Mouse (Mus musculus): ENCODE measurements at regions not wholly inside any gene's neighbourhood (a gene's known extent, or its start where the extent isn't known, plus 50 kb on each side); places are given as distances from the start of the nearest gene placed in this dataset.

GRCm38 (mm10) chr13:83020829-83021228, 483.0 kb upstream of the Mef2c start:
- DNase-seq (ENCODE audit: extremely low read depth, insufficient read length, low spot score): no peak

DNA sequence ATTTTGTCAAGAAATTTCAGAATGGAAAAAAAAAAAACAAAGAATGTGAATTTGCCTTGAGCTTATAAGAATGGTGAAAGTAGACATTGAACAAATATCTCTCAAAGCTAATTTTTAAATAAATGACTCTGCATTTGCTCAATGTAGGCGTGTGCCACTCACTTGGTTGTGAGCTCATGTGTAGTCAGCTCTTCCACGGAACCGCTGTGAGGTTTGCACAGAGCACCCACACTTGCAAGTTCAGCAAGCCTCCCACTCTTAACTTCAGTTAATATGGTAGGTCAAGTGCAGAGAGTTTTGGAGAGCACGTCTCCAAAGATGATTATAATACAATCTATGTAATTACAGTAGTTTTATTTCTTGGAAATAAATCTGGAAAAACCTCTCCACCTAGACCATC, 479.9 kb upstream of the Mef2c start:
- DNase-seq (ENCODE audit: extremely low read depth, insufficient read length, low spot score): no peak

GRCm38 (mm10) chr13:83035962-83036361, 467.9 kb upstream of the Mef2c start:
- no peak for DNase-seq (ENCODE audit: extremely low read depth, insufficient read length, low spot score)

DNA sequence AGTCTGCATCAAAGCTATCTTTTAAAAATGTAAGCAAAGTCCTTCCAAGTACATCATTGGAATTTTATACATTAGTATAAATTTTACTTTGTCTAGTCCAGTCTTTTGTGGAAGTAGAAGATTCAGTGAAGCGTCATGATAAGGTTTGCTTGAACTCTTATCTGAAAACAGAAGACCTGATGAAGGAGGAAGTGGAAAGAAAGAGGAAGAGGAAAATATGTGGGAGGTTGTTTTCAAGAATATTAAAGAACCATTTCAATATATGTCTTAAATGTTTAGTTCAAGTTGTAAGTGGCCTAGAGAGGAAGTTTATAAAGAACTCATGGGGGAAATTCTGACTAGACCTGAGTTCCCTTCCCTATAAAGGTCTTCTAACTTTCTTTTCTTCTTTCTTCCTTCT, 462.3 kb upstream of the Mef2c start:
- DNase-seq (ENCODE audit: extremely low read depth, insufficient read length, low spot score): no peak

GRCm38 (mm10) chr13:83045516-83045915, 458.3 kb upstream of the Mef2c start:
- no peak for DNase-seq (ENCODE audit: extremely low read depth, insufficient read length, low spot score)

DNA sequence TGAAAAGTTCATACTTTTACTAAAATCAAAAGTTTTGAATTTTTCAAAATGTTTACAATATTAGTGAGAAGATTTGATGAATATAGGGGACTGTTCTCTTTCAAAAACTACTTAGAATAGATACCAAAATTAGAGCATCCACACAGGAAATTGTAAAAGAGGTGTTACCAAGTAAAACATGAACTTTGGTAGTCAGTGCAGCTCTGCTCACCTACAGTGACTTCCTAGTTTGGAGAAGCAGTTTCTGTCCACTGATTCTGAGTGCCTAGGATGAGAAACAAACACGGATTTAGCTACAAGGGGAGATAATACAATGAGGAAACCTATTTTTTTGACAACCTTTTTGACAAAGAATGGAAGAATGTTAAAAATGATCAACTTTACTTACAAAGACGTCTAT, 457.9 kb upstream of the Mef2c start:
- no peak for DNase-seq (ENCODE audit: extremely low read depth, insufficient read length, low spot score)

- peak; percentile 1 for DNase-seq (ENCODE audit: extremely low read depth, insufficient read length, low spot score)
Measured at GRCm38 (mm10) chr13:83046571-83047123, 457.2 kb upstream of the Mef2c start.

DNA sequence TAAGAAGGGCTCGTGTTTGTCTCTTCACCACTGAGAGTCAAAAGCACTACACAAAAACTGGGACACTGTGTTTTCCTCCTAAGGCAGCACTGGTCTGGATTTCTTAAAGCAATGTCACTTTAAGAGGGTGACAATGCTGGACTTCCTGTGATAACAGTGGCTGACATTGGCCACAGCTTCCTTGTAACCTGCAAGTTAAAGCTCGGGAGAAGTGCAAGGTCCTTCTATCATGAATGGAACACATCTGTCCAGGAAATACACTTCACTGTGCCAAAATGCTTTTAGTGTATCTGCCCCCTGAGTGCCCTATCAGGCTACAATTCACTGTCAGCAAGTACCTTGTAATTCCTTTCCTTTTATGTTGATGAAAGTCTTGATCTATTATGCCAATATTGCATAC, 448.0 kb upstream of the Mef2c start:
- DNase-seq (ENCODE audit: extremely low read depth, insufficient read length, low spot score): no peak

GRCm38 (mm10) chr13:83056415-83056814, 447.4 kb upstream of the Mef2c start:
- DNase-seq (ENCODE audit: extremely low read depth, insufficient read length, low spot score): no peak

DNA sequence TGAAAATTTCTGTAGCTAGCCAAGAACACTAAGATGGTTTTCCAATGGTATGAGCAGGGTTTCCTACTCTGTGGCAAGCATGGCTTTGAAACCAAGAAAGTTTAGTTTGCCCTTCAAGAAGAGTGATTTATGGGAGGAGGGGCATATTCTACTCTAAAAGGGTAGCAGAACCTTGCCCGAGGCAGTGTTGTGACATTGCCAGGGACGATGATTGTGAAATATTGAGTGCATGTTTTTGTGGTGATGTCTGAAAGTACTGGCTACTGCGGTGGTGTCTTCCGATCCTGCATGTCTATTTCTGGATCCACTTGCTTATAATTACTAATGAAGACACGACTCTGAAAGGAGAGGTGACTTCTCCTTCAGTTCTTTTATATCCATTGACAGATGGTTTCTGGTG, 439.1 kb upstream of the Mef2c start:
- peak; percentile 6 for DNase-seq (ENCODE audit: extremely low read depth, insufficient read length, low spot score)

DNA sequence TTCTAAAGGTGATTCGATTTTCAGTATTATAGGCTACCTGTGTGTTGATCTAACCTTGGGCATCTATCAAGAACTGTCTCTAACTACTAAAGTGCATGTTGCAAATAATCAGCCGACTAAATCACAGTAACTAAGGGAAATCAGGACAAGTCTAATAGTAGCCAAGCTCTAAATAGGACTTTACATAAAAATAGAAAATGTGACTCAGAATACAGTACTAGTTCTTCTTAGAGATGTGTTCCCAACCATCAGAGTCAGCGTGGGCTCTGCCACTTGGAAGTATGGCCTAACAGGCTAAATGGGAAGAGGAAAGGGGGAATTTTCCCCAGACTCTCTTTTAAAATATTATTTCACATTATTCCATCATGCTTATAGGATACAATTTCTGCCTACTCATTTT, 438.6 kb upstream of the Mef2c start:
- no peak for DNase-seq (ENCODE audit: extremely low read depth, insufficient read length, low spot score)

- DNase-seq (ENCODE audit: extremely low read depth, insufficient read length, low spot score): no peak
Measured at GRCm38 (mm10) chr13:83066115-83066753, 437.6 kb upstream of the Mef2c start.

- no peak for DNase-seq (ENCODE audit: extremely low read depth, insufficient read length, low spot score)
Measured at GRCm38 (mm10) chr13:83067496-83067895, 436.3 kb upstream of the Mef2c start.

DNA sequence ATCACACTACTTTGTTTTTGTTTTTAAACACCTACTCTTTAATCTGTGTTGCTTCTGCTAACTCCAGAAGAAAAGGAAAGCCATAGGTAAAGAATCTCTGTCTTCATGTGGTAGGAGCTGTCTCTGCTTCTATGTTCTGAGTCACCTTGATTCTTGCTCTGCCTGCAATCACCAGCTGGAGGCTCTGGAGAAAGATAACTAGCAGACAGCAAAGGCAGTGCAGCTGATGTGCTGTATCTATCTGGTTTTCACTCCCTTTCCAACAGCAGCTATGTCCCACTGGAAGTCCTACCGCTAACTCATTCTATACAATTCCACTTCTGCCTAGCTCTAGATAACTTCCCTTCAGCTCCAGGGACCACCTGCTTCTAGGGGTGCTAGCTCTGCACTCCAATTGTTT, 435.2 kb upstream of the Mef2c start:
- no peak for DNase-seq (ENCODE audit: extremely low read depth, insufficient read length, low spot score)

DNA sequence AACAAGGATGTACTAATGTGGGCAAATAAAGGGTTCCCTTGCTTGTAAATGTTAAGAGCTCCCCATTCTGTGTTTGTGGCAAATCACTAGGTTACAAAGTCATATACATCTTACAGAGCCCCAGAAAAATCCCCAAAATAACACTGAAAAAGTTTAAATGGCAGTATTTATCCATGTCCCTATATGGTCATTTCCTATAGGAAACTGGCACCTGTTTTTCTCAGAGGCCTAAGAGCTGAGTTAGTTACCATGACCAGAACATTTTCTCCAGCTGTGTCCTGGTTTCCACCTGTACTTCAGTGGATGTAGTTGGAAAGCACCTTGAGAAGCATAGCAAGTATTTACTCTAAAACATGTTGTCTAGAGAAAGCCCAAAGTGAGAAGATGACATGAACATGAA, 434.5 kb upstream of the Mef2c start:
- DNase-seq (ENCODE audit: extremely low read depth, insufficient read length, low spot score): no peak

DNA sequence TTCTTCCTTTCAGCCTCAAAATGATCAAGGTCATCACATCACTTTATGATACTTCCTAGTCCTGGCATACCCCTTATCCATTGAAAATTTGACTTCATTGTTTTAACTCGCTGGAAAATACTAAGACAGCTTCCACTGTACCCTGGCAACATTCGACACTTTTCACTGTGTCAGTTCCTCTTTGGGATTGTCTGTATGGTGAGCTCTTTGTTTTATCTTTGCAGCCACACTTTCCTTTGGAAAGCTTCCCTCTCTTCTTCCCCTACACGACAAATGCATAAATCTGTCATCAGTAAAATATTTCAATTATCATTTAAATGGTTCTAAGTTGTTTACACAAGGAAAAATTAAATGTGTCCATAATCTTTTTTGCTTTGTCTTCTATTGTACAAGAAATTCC, 431.8 kb upstream of the Mef2c start:
- no peak for DNase-seq (ENCODE audit: extremely low read depth, insufficient read length, low spot score)

DNA sequence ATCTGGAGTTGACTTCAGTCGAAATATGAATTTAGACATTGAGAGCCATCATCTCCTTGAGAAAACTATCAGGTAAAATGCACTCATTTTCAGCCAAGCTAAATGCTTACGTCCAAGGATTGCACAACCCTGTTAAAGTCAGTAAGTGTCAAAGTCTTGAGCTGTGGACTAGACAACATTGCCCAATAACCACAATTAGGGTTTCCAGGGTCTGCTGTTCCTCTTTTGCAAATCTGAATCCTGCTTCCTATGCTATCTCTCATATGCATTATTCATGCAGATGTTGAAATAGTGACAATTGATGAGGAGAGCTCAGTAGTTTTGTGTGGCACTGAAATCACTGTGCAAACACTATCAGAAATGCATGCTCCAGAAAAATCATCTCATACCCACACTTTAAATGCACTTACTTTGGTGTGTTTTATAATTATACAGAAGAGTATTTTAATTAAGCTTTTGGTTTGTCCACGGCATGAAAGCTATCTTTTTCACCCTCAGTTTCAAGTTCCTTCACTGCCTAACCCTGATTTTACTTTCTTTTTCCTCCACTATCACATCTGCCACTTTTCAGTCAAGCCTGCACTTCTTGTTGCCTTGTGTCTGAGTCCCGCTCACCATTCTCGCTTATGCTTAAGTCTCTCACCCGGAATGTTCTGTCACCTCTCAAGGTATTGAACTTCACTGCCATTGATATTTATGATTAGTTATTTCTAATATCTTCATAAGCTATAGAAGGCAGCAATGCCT, 429.4 kb upstream of the Mef2c start:
- no peak for DNase-seq (ENCODE audit: extremely low read depth, insufficient read length, low spot score)

- no peak for DNase-seq (ENCODE audit: extremely low read depth, insufficient read length, low spot score)
Measured at GRCm38 (mm10) chr13:83075320-83075877, 428.4 kb upstream of the Mef2c start.

DNA sequence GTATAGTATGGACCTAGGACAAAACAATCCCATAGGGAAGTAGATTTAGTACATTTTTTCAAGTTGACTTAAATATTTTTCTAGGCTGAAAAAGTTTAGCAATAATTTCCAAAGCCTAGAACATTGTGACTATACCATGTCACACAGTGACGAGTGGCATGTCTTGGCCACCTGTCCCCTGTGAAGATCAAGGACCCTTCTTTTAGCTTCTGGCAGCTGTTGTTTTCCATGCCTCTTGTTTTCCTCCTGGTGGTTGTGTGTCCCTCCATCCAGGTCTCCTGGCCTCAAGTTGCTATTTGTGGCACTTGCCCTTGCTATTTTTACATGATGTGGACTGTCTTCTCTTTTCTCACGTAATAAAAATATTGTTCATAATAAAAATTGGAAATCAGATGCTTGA, 427.2 kb upstream of the Mef2c start:
- DNase-seq (ENCODE audit: extremely low read depth, insufficient read length, low spot score): no peak

DNA sequence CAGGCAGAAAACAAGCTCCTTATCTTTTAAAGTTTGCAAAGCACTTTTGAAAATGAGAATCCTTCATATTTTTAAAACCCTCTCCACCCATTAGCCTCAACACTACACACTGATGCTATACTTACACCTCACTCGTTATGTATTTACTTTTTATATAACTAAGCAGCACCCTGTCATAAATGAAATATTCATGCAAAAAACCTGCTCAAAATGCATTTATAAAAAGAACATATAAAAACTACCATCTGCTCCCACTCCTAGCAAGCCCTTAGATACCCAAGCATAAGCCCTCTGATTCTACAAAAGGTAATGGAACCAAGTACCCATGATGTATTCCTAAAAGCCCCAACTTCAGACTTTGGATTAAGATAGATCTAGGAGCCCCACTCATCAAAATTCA, 426.7 kb upstream of the Mef2c start:
- DNase-seq (ENCODE audit: extremely low read depth, insufficient read length, low spot score): no peak

DNA sequence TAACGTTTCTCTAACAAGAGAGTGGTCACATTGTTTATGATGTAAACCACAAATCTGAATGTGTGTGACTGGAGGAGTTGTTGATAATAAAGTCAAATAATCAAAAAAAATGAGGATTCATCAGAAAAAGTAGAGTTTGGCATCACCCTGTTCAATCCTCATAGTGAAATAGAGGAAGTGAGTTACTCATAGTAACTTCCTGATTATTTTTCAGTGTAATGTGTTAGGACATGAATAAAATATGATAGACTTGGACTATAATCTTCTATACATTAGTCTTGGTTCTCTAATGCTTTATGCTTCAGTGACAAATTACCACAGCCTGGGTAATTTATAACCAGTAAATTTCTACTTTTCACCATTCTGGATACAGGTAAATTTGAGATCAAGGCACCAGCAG, 424.5 kb upstream of the Mef2c start:
- DNase-seq (ENCODE audit: extremely low read depth, insufficient read length, low spot score): no peak

DNA sequence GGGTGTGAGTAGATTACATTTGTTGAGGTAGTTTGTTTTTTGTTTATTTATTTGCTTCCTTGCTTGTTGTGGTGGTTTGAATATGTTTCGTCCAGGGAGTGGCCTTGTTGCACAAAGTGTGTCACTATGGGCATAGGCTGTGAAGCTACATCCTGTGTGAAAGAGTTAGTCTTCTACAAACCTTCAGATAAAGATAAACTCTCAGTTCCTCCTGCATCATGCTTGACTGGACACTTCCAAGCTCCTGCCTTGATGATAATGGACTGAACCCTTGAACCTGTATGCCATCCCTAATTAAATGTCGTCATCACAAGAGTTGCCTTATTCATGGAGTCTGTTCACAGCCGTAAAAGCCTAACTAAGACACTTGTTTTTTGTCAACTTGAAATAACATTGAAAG, 418.9 kb upstream of the Mef2c start:
- DNase-seq (ENCODE audit: extremely low read depth, insufficient read length, low spot score): no peak
